Mouse (Mus musculus) CH12.LX (cell line): ENCODE results near the gene Zkscan1. TPM values are rescaled to one million over a fixed set of nuclear protein-coding genes. Genes with fewer than 3 reads are reported as not detected.
"Not testable (repeated sequence)": the region's sequence is repeated elsewhere in the genome, so short reads cannot be mapped to it uniquely, and the experiment has no call there.

ENCODE experiments used
- DNase-seq: peaks from one replicate; pipeline ENCODE4 v3.0.0-alpha.2; 2013; ENCODE audit errors: extremely low read depth
- H3K27ac ChIP-seq: 2 replicates; pipeline ENCODE4 v1.5.1; 2012; ENCODE audit warnings: low read depth, mild to moderate bottlenecking, control low read depth, moderate library complexity; ENCODE audit not compliant: insufficient read depth
- H3K27me3 ChIP-seq: replicated peaks from 2 replicates; pipeline ENCODE3; 2012; ENCODE audit warnings: inconsistent platforms
- H3K36me3 ChIP-seq, 2 experiments: replicated peaks in 1 of 2; 2 replicates each; pipeline versions ENCODE3 to v1.6.1; 2012; ENCODE audit warnings: inconsistent platforms in 1 of 2, low read length in 1 of 2, mild to moderate bottlenecking in 1 of 2, mixed read lengths in 1 of 2, moderate library complexity in 1 of 2; ENCODE audit not compliant: control insufficient read depth in 1 of 2, insufficient read depth in 1 of 2
- H3K4me1 ChIP-seq, 2 experiments: 2 replicates each; pipeline ENCODE4 v1.6.1; 2012; ENCODE audit warnings: inconsistent platforms in 1 of 2, moderate library complexity in 1 of 2; ENCODE audit not compliant: insufficient read depth in 2 of 2, control insufficient read depth in 1 of 2
- H3K4me2 ChIP-seq: 2 replicates; pipeline ENCODE4 v1.6.1; 2012; ENCODE audit warnings: low read depth, mild to moderate bottlenecking, control low read depth; ENCODE audit not compliant: poor library complexity, insufficient read depth, severe bottlenecking
- H3K4me3 ChIP-seq, 3 experiments: fragments of 150-350 bp in 1 of 3; sonication (generic) in 1 of 3; replicated peaks in 1 of 3; 2 replicates each; pipeline versions ENCODE3 to v1.5.1; 2011 to 2012; ENCODE audit warnings: low read depth in 2 of 3, low read length in 2 of 3, mild to moderate bottlenecking in 2 of 3, moderate library complexity in 2 of 3, control low read depth in 1 of 3, improper control_type of control experiment in 1 of 3, inconsistent platforms in 1 of 3, mixed read lengths in 1 of 3; ENCODE audit not compliant: poor library complexity in 1 of 3
- H3K79me2 ChIP-seq: replicated peaks from 2 replicates; pipeline ENCODE4 v1.6.1; 2012; ENCODE audit warnings: mild to moderate bottlenecking, moderate library complexity; ENCODE audit not compliant: control insufficient read depth, poor library complexity, insufficient read depth, severe bottlenecking; ENCODE audit errors: extremely low read depth
- H3K9ac ChIP-seq: 2 replicates; pipeline ENCODE4 v1.6.1; 2012; ENCODE audit warnings: low read depth, mild to moderate bottlenecking, control low read depth, moderate library complexity; ENCODE audit not compliant: insufficient read depth
- H3K9me3 ChIP-seq: replicated peaks from 2 replicates; pipeline ENCODE3; 2012; ENCODE audit warnings: low read length, inconsistent platforms, mixed read lengths
- BHLHE40 ChIP-seq: IDR thresholded peaks from 2 replicates; pipeline ENCODE4 v1.6.1; 2011; ENCODE audit warnings: mild to moderate bottlenecking, low read depth, low read length, improper control_type of control experiment
- CHD1 ChIP-seq: IDR thresholded peaks from 2 replicates; pipeline ENCODE4 v1.6.1; 2012; ENCODE audit warnings: low read depth, low read length, improper control_type of control experiment, inconsistent platforms
- CTCF ChIP-seq, 2 experiments: IDR thresholded peaks in 1 of 2; conservative IDR thresholded peaks in 1 of 2; 2 replicates each; pipeline ENCODE4 v1.5.1; 2011 to 2012; ENCODE audit warnings: low read depth in 2 of 2, low read length in 2 of 2, improper control_type of control experiment in 1 of 2, inconsistent platforms in 1 of 2, mild to moderate bottlenecking in 1 of 2, moderate library complexity in 1 of 2
- E2F4 ChIP-seq: IDR thresholded peaks from 2 replicates; pipeline ENCODE4 v1.6.1; 2011; ENCODE audit warnings: low read depth, low read length, improper control_type of control experiment; ENCODE audit not compliant: insufficient replicate concordance
- ELF1 ChIP-seq: IDR thresholded peaks from 2 replicates; pipeline ENCODE4 v1.6.1; 2014; ENCODE audit warnings: low read depth, mild to moderate bottlenecking, inconsistent platforms, low read length, improper control_type of control experiment
- EP300 ChIP-seq: IDR thresholded peaks from 2 replicates; pipeline ENCODE4 v1.6.1; 2011; ENCODE audit warnings: low read length, improper control_type of control experiment
- ETS1 ChIP-seq: conservative IDR thresholded peaks from 2 replicates; pipeline ENCODE4 v1.6.1; 2012; ENCODE audit warnings: low read depth, mild to moderate bottlenecking, inconsistent platforms, low read length, improper control_type of control experiment, moderate library complexity
- HCFC1 ChIP-seq: IDR thresholded peaks from 2 replicates; pipeline ENCODE4 v1.6.1; 2012; ENCODE audit warnings: low read depth, mild to moderate bottlenecking, inconsistent platforms, low read length, improper control_type of control experiment
- IRF4 ChIP-seq: IDR thresholded peaks from 2 replicates; pipeline ENCODE4 v1.6.1; 2014; ENCODE audit warnings: low read depth, mild to moderate bottlenecking, inconsistent platforms, low read length, improper control_type of control experiment
- JUN ChIP-seq: IDR thresholded peaks from 2 replicates; pipeline ENCODE4 v1.6.1; 2011; ENCODE audit warnings: low read depth, mild to moderate bottlenecking, low read length, improper control_type of control experiment, moderate library complexity; ENCODE audit not compliant: insufficient read depth
- MAX ChIP-seq: IDR thresholded peaks from 2 replicates; pipeline ENCODE4 v1.6.1; 2011; ENCODE audit warnings: low read length, improper control_type of control experiment
- MEF2A ChIP-seq: IDR thresholded peaks from 2 replicates; pipeline ENCODE4 v1.6.1; 2014; ENCODE audit warnings: low read depth, mild to moderate bottlenecking, inconsistent platforms, low read length, improper control_type of control experiment, borderline replicate concordance
- MXI1 ChIP-seq: IDR thresholded peaks from 2 replicates; pipeline ENCODE4 v1.6.1; 2011; ENCODE audit warnings: mild to moderate bottlenecking, low read depth, low read length, improper control_type of control experiment
- NELFE ChIP-seq: IDR thresholded peaks from 2 replicates; pipeline ENCODE4 v1.6.1; 2011; ENCODE audit warnings: low read depth, low read length, improper control_type of control experiment
- NRF1 ChIP-seq: IDR thresholded peaks from 2 replicates; pipeline ENCODE4 v1.6.1; 2014; ENCODE audit warnings: low read depth, mild to moderate bottlenecking, inconsistent platforms, low read length, improper control_type of control experiment, moderate library complexity
- POLR2A ChIP-seq: IDR thresholded peaks from 2 replicates; pipeline ENCODE4 v1.6.1; 2011; ENCODE audit warnings: low read depth, mild to moderate bottlenecking, improper control_type of control experiment, low read length
- POLR2AphosphoS2 ChIP-seq: IDR thresholded peaks from 2 replicates; pipeline ENCODE4 v1.6.1; 2011; ENCODE audit warnings: low read depth, low read length, improper control_type of control experiment
- RAD21 ChIP-seq: IDR thresholded peaks from 2 replicates; pipeline ENCODE4 v1.6.1; 2011; ENCODE audit warnings: low read depth, mild to moderate bottlenecking, low read length, improper control_type of control experiment, moderate library complexity
- RCOR1 ChIP-seq: conservative IDR thresholded peaks from 2 replicates; pipeline ENCODE4 v1.6.1; 2012; ENCODE audit warnings: low read depth, mild to moderate bottlenecking, inconsistent platforms, low read length, improper control_type of control experiment
- SIN3A ChIP-seq: IDR thresholded peaks from 2 replicates; pipeline ENCODE4 v1.6.1; 2012; ENCODE audit warnings: low read length, improper control_type of control experiment, inconsistent platforms
- SMC3 ChIP-seq: IDR thresholded peaks from 2 replicates; pipeline ENCODE4 v1.6.1; 2011; ENCODE audit warnings: low read depth, low read length, improper control_type of control experiment
- TCF12 ChIP-seq: IDR thresholded peaks from 2 replicates; pipeline ENCODE4 v1.6.1; 2014; ENCODE audit warnings: low read depth, mild to moderate bottlenecking, inconsistent platforms, low read length, improper control_type of control experiment
- USF2 ChIP-seq: conservative IDR thresholded peaks from 2 replicates; pipeline ENCODE4 v1.6.1; 2011; ENCODE audit warnings: low read depth, low read length, improper control_type of control experiment
- ZMIZ1 ChIP-seq: IDR thresholded peaks from 2 replicates; pipeline ENCODE4 v1.6.1; 2012; ENCODE audit warnings: low read depth, mild to moderate bottlenecking, inconsistent platforms, low read length, improper control_type of control experiment
- dilution Hi-C: fragments of 300-500 bp; cut with MboI; formaldehyde crosslinking; loops from 2 replicates; pipeline ENCODE4 v1.14.3; 2020; ENCODE audit warnings: low sequenced_read_pairs; ENCODE audit not compliant: extremely low pct_unique_long_range_greater_than_20kb, extremely low pct_ligation_motif_present
- in situ Hi-C: fragments of 300-500 bp; cut with MboI; formaldehyde crosslinking; loops from 3 replicates; pipeline ENCODE4 v1.14.3; 2019; ENCODE audit warnings: low sequenced_read_pairs, low pct_ligation_motif_present, low pct_unique_long_range_greater_than_20kb, mixed read lengths
- polyA plus RNA-seq: library from polyadenylated mRNA; unstranded; fragments of >175 nt; gene quantifications from 2 replicates; pipeline ENCODE4 v1.2.1, GENCODE M21; 2012; ENCODE audit warnings: low read depth; ENCODE audit not compliant: insufficient read length
- total RNA-seq, 2 experiments: library from RNA; depleted of rRNA; stranded (reverse); fragments of 300-350 nt in 1 of 2; fragments of >200 nt in 1 of 2; gene quantifications; 2 replicates each; pipeline ENCODE4 v1.2.3; 2012 to 2014

Zkscan1 gene
- total and polyA plus RNA-seq, 3 experiments: 9.2 to 10.7 (median 9.5) TPM

- DNase-seq: no peak
- TF ChIP-seq E2F4 (no peak), IRF4 (no peak), JUN (no peak), TCF12 (no peak), NRF1 (no peak), POLR2A (no peak), CTCF (conservative IDR thresholded peaks at IDR 0.05 in 1 of 2, IDR thresholded peaks at IDR 0.05 in 1 of 2; ENCODE audit: low read depth in 2 of 2, low read length in 2 of 2) (no peak), ETS1 (no peak), USF2 (no peak), SMC3 (no peak), EP300 (no peak), SIN3A (no peak), CHD1 (no peak), BHLHE40 (no peak), RAD21 (no peak)
- H3K4me3 ChIP-seq: no peak overlapping the region
- H3K36me3 ChIP-seq: peaks cover 33 to 53% of the 10 kb centered on the region in 2 experiments
- no peak overlapping the region for H3K9ac ChIP-seq
- no peaks in the 10 kb centered on the region for H3K9me3 ChIP-seq
- H3K27me3 ChIP-seq: no peaks in the 10 kb centered on the region
- in situ Hi-C loops: loop anchor here (5.0 kb wide), 1 partner anchor 57 kb away; the partner anchor contains the start of gene Cops6
- no peak overlapping the region for H3K4me2 ChIP-seq
- H3K4me1 ChIP-seq: no peaks in the 10 kb centered on the region
- H3K79me2 ChIP-seq: no peaks in the 10 kb centered on the region
- H3K27ac ChIP-seq: no peak overlapping the region
- dilution Hi-C loops: no loop called here
These were observed 20.1 kb downstream of the Zkscan1 start for GRCm38 (mm10) chr5:138104976-138105375.

- Histone ChIP-seq H3K9ac (no peak overlapping the region), H3K9me3 (no peaks in the 10 kb centered on the region), H3K27me3 (no peaks in the 10 kb centered on the region), H3K4me3 (no peak overlapping the region), H3K79me2 (no peaks in the 10 kb centered on the region), H3K36me3 (peaks cover 15 to 32% of the 10 kb centered on the region in 2 experiments), H3K4me1 (no peaks in the 10 kb centered on the region), H3K27ac (no peak overlapping the region)
- in situ Hi-C loops (loop anchor here (5.0 kb wide), 1 partner anchor 55 kb away; the partner anchor contains the start of gene Cops6), dilution Hi-C loops (no loop called here)
- TF ChIP-seq MXI1: no peak
- no peak for TF ChIP-seq HCFC1
- no peak for TF ChIP-seq BHLHE40
- no peak for TF ChIP-seq ELF1
- no peak for TF ChIP-seq TCF12
- no peak for TF ChIP-seq E2F4
- no peak for TF ChIP-seq POLR2A
- no peak for TF ChIP-seq SIN3A
- no peak for TF ChIP-seq RCOR1
- TF ChIP-seq MAX: no peak
- TF ChIP-seq CTCF (conservative IDR thresholded peaks at IDR 0.05 in 1 of 2, IDR thresholded peaks at IDR 0.05 in 1 of 2; ENCODE audit: low read depth in 2 of 2, low read length in 2 of 2): no peak
- no peak for TF ChIP-seq POLR2AphosphoS2
- TF ChIP-seq ZMIZ1: no peak
- no peak for TF ChIP-seq CHD1
- TF ChIP-seq NELFE: no peak
- TF ChIP-seq MEF2A: no peak
- TF ChIP-seq, all 38 proteins: peak for 0
- H3K4me2 ChIP-seq: no peak overlapping the region
- no peak for DNase-seq
These were observed 22.2 kb downstream of the Zkscan1 start for GRCm38 (mm10) chr5:138107130-138107529.

- in situ Hi-C loops: loop anchor here (5.0 kb wide), 1 partner anchor 52 kb away; the partner anchor contains the start of gene Cops6
- H3K4me1 ChIP-seq, H3K4me2 ChIP-seq, H3K36me3 ChIP-seq, H3K9ac ChIP-seq, H3K27ac ChIP-seq, H3K27me3 ChIP-seq, H3K9me3 ChIP-seq, H3K4me3 ChIP-seq, H3K79me2 ChIP-seq, dilution Hi-C loops, DNase-seq: not testable (repeated sequence)
These were observed 25.0 kb downstream of the Zkscan1 start for GRCm38 (mm10) chr5:138109847-138110396.
